Mouse (Mus musculus): Measurements from ENCODE around the gene Apeh.

DNA sequence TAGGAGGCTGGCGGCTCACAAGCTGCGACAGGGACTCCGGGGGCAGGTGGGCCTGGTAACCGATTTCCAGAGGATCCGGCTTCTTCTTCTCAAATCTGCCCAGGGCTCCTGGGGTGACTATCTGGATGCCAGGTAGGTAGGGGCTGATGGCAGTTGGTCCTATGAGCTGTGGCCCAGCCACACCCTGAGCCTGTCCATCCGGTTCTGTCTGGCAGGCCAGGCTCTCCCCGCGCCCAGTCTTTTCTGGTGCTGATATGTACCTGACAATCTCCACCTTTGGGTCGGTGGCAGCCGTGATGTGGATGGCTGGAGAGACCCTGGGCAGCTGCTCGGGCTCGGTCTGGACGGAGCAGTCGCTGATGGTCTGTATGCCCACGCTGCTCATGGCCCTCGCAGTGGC lies 15.8 kb upstream of the Apeh start:
- no peak for TF ChIP-seq MYOG (IDR thresholded peaks at IDR 0.05; ENCODE audit: control insufficient read depth in 1 of 3, insufficient read depth in 1 of 3, insufficient read length in 2 of 3, low read depth in 2 of 3)
- TF ChIP-seq POLR2A (IDR thresholded peaks at IDR 0.05; ENCODE audit: insufficient read length, low read depth): no peak
- TF ChIP-seq TCF3 (IDR thresholded peaks at IDR 0.05; ENCODE audit: insufficient read length, low read depth): no peak
- TF ChIP-seq USF1 (IDR thresholded peaks at IDR 0.05; ENCODE audit: low read depth): no peak
- TF ChIP-seq POLR2AphosphoS2 (IDR thresholded peaks at IDR 0.05; ENCODE audit: insufficient read length, low read depth): no peak
- no peak for TF ChIP-seq MYOD1 (IDR thresholded peaks at IDR 0.05; ENCODE audit: control insufficient read depth in 1 of 3, insufficient read length in 2 of 3, low read depth in 2 of 3)
- no peak for TF ChIP-seq CEBPB (IDR thresholded peaks at IDR 0.05; ENCODE audit: insufficient read depth, poor library complexity, severe bottlenecking)
- no peak for TF ChIP-seq TCF12 (IDR thresholded peaks at IDR 0.05; ENCODE audit: insufficient read depth, poor library complexity, severe bottlenecking)
- TF ChIP-seq MAX (IDR thresholded peaks at IDR 0.05; ENCODE audit: low read depth): no peak
- no peak for TF ChIP-seq E2F4 (IDR thresholded peaks at IDR 0.05; ENCODE audit: insufficient read depth)

Measured in myocyte (in vitro differentiated cells).